Mouse (Mus musculus): ENCODE results near the gene Npas1. TPM values are rescaled to one million over a fixed set of nuclear protein-coding genes. Genes with fewer than 3 reads are reported as not detected.

Npas1 gene
- polyA plus RNA-seq, 1 experiment from 2014 or later, result 0.11 TPM

Other genes starting within 250 kb of the Npas1 start
- 0.09 TPM in 1 of 2 replicates, not detected in the other for gene C5ar2, start 233.6 kb downstream of the Npas1 start, polyA plus RNA-seq (2014; fragmentation: Nextera tagmentation; extraction: Ambion mirVana)
- gene C5ar1, start 218.2 kb downstream of the Npas1 start, polyA plus RNA-seq (2014; fragmentation: Nextera tagmentation; extraction: Ambion mirVana), result 4.1 and 4.4 TPM in 2 replicates
- 21.1 and 23.4 TPM in 2 replicates for gene Inafm1, start 204.1 kb downstream of the Npas1 start, polyA plus RNA-seq (2014; fragmentation: Nextera tagmentation; extraction: Ambion mirVana)
- gene Ccdc9, start 190.9 kb downstream of the Npas1 start, polyA plus RNA-seq (2014; fragmentation: Nextera tagmentation; extraction: Ambion mirVana), result 10.9 and 13.7 TPM in 2 replicates
- gene Bbc3, start 169.3 kb downstream of the Npas1 start, polyA plus RNA-seq (2014; fragmentation: Nextera tagmentation; extraction: Ambion mirVana), result 4.0 and 4.6 TPM in 2 replicates
- 232 and 287 TPM in 2 replicates for gene Sae1, start 89.9 kb downstream of the Npas1 start, polyA plus RNA-seq (2014; fragmentation: Nextera tagmentation; extraction: Ambion mirVana)
- gene Zc3h4, start 76.8 kb downstream of the Npas1 start, polyA plus RNA-seq (2014; fragmentation: Nextera tagmentation; extraction: Ambion mirVana), result 12.1 and 13.3 TPM in 2 replicates
- 49.5 and 54.5 TPM in 2 replicates for gene Tmem160, start 24.9 kb downstream of the Npas1 start, polyA plus RNA-seq (2014; fragmentation: Nextera tagmentation; extraction: Ambion mirVana)
- gene Arhgap35, start 137.3 kb upstream of the Npas1 start, polyA plus RNA-seq (2014; fragmentation: Nextera tagmentation; extraction: Ambion mirVana), result 22.0 and 23.0 TPM in 2 replicates
- gene Ceacam15, start 198.0 kb upstream of the Npas1 start, polyA plus RNA-seq (2014; fragmentation: Nextera tagmentation; extraction: Ambion mirVana), result not detected in 2 replicates
- not detected in 2 replicates for gene Ceacam9, start 244.2 kb upstream of the Npas1 start, polyA plus RNA-seq (2014; fragmentation: Nextera tagmentation; extraction: Ambion mirVana)